Mouse (Mus musculus) skeletal muscle tissue, adult 2 months (tissue): ENCODE data around the gene Fzd7.
A peak's percentile ranks its signal among the peaks of the same experiment; 100 is the strongest.

Experiments used
- DNase-seq: peaks from one replicate; pipeline ENCODE4 v3.0.0-alpha.2; 2012; ENCODE audit warnings: low read depth, low spot score

The Fzd7 gene

GRCm38 (mm10) chr1:59470766-59471165 lies 11.5 kb upstream of the Fzd7 start:
- DNase-seq: no peak

- DNase-seq: no peak
Measured at GRCm38 (mm10) chr1:59472368-59473180, 9.7 kb upstream of the Fzd7 start.

GRCm38 (mm10) chr1:59473181-59473555 lies 9.1 kb upstream of the Fzd7 start:
- DNase-seq: no peak

- no peak for DNase-seq
Measured at GRCm38 (mm10) chr1:59475618-59476017, 6.6 kb upstream of the Fzd7 start.

GRCm38 (mm10) chr1:59478911-59479310 lies 3.3 kb upstream of the Fzd7 start:
- DNase-seq: no peak

GRCm38 (mm10) chr1:59480821-59481455 lies 1.3 kb upstream of the Fzd7 start:
- DNase-seq: no peak

GRCm38 (mm10) chr1:59481456-59482291 lies 550 bp upstream of the Fzd7 start:
- DNase-seq: peak; percentile 98

- DNase-seq: peak; percentile 45
Measured at GRCm38 (mm10) chr1:59482696-59483520, 684 bp downstream of the Fzd7 start.

GRCm38 (mm10) chr1:59483521-59484245 lies 1.5 kb downstream of the Fzd7 start:
- peak; percentile 85 for DNase-seq

- no peak for DNase-seq
Measured at GRCm38 (mm10) chr1:59484314-59484713, 2.1 kb downstream of the Fzd7 start.

- peak; percentile 72 for DNase-seq
Measured at GRCm38 (mm10) chr1:59484791-59485785, 2.9 kb downstream of the Fzd7 start.

- no peak for DNase-seq
Measured at GRCm38 (mm10) chr1:59485803-59486202, 3.6 kb downstream of the Fzd7 start.

GRCm38 (mm10) chr1:59487651-59488051 lies 5.4 kb downstream of the Fzd7 start:
- DNase-seq: peak; percentile 90

- no peak for DNase-seq
Measured at GRCm38 (mm10) chr1:59488481-59488880, 6.3 kb downstream of the Fzd7 start.

- peak; percentile 80 for DNase-seq
Measured at GRCm38 (mm10) chr1:59488991-59489390, 6.8 kb downstream of the Fzd7 start.

GRCm38 (mm10) chr1:59491517-59491916 lies 9.3 kb downstream of the Fzd7 start:
- DNase-seq: no peak

- no peak for DNase-seq
Measured at GRCm38 (mm10) chr1:59492432-59492831, 10.2 kb downstream of the Fzd7 start.

GRCm38 (mm10) chr1:59495970-59496369 lies 13.7 kb downstream of the Fzd7 start:
- no peak for DNase-seq
